Mouse (Mus musculus): ENCODE measurements around the gene Emd. TPM values are rescaled to one million over a fixed set of nuclear protein-coding genes. Genes with fewer than 3 reads are reported as not detected.
"Not testable (repeated sequence)": the region's sequence is repeated elsewhere in the genome, so short reads cannot be mapped to it uniquely, and the experiment has no call there.

The Emd gene
- total RNA-seq (2021): 10 to 100 TPM; 31.4 to 38.9 TPM

DNA sequence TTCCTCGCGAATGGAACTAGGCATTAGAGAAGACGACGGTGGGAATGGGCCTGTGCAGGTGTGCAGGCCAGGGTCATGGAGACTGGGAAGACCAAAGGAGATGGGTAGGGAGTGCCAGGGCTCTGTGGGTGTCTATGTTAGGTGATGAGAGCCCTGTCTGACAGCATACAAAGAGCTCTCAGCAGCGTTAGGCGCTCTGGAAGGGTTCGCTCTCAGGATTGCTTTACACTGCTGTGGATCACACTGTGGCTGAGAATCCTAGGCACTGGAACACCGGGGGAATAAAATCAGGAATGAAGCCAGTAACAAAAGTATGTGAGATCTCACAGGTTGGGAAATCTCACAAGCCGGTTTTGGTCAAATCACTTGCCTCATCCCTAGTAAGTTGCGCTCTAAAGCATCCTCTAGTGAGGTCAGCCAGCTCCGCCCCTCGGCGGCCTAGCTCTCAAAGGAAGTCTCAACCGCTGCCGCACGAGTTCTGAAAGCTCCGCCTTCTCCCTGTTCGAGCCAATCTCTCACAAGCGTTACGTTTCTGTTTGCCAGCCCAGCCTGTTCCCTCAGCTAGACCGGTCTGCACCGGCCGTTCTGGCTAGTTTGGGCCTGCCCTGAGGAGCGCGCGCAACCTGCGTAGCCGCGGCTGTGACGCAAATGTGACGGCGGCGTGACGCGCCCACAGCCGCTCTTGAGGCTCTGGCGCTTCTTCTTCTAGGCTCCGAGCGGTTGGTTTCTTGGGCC is at the start of gene Emd:
Gene Emd (plus strand): TSS at position 535 of the 735 bp plus-strand sequence.
- intact Hi-C loops (cut with DNase I): loop anchor here (2.0 kb wide), 1 partner anchor 16 kb away; the partner anchor contains the start of gene Rpl10
- DNase-seq (ENCODE audit: low spot score in 2 of 2): peak; percentile 86 to 95

- no peak for DNase-seq (ENCODE audit: low spot score in 2 of 2)
- intact Hi-C loops (cut with DNase I): no loop called here
These were observed 36.0 kb upstream of the Emd start for GRCm38 (mm10) chrX:74218496-74218895.

- intact Hi-C loops (cut with DNase I): no loop called here
These were observed 35.0 kb upstream of the Emd start for GRCm38 (mm10) chrX:74219449-74219848.

GRCm38 (mm10) chrX:74220099-74220498 is 34.4 kb upstream of the Emd start:
- DNase-seq (ENCODE audit: low spot score in 2 of 2); intact Hi-C loops (cut with DNase I): not testable (repeated sequence)

More at GRCm38 (mm10) chrX:74219449-74219848, 35.0 kb upstream of the Emd start:
- no peak for DNase-seq (ENCODE audit: low spot score in 2 of 2)

DNA sequence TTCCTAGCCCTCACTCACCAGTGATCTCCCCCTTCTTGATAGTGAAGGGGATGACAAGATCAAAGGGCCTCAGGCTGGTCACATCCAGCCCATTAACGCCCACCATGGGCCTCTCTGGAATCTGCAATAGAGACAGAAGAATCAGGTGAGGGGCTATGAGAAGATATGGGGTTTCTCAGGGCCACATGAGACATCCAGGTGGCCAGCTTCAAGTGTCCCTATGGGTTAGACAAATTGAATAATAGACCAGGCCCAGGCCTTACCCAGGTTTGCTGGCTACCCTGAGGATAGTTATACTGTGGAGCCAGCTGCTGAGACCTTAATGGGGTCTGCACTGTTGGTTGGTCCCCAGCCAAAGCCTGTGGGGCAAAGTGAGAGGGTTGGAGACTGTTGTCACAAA is 24.4 kb upstream of the Emd start:
- no peak for DNase-seq (ENCODE audit: low spot score in 2 of 2)
- intact Hi-C loops (cut with DNase I): no loop called here

- intact Hi-C loops (cut with DNase I): no loop called here
- DNase-seq (ENCODE audit: low spot score in 2 of 2): no peak
These were observed 21.3 kb upstream of the Emd start for GRCm38 (mm10) chrX:74233196-74233595.

DNA sequence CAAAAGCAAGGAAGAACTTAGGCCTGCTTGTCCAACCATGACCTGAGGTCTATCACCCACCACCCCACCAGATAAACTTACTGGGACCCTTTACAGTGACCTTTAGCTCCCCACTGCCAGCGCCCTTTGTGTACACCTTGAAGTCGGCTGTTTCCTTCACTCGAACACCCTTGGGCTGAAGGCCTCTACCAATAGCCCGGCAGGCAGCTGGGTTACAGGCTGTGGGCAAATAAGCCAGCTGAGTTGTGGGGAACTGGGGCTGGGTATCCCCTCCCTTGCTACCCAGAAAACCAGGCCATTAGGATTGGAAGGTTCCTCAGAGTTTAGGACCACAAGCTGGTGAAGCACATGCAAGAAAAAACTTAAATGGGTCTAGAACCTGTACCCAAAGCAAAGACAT is 14.2 kb upstream of the Emd start:
- DNase-seq (ENCODE audit: low spot score in 2 of 2): no peak
- intact Hi-C loops (cut with DNase I): loop anchor here (10.0 kb wide), 1 partner anchor 156 kb away; no protein-coding TSS in a partner anchor

DNA sequence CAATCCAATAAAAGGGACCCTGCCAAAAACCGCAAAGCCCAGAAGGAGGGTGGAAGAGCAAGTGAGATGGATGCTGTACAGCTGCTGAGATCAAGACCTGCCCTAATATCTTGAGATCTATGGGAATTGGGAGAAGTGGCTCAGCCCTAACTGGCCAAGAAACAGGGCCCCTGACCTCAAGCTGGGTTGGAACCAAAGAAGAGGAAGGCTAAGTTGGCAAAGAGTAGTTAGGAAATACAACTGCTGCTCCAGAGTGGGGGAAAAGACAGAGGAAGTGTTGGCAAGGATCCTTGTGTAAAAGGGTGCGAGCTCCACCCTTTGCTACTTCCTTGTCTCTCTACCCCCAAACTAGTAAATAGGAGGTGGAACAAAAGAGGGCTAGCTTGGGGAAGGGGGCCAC is 11.1 kb upstream of the Emd start:
- DNase-seq (ENCODE audit: low spot score in 2 of 2): peak in 1 of 2 experiments; percentile 2
- intact Hi-C loops (cut with DNase I): loop anchor here (10.0 kb wide), 1 partner anchor 159 kb away; no protein-coding TSS in a partner anchor

GRCm38 (mm10) chrX:74243807-74244206 is 10.7 kb upstream of the Emd start:
- intact Hi-C loops (cut with DNase I): loop anchor here (10.0 kb wide), 1 partner anchor 159 kb away; no protein-coding TSS in a partner anchor
- DNase-seq (ENCODE audit: low spot score in 2 of 2): no peak

- peak in 1 of 2 experiments; percentile 22 for DNase-seq (ENCODE audit: low spot score in 2 of 2)
These were observed 9.8 kb upstream of the Emd start for GRCm38 (mm10) chrX:74244614-74245083.

GRCm38 (mm10) chrX:74245107-74245506 is 9.4 kb upstream of the Emd start:
- intact Hi-C loops (cut with DNase I): loop anchor here (5.0 to 10.0 kb wide), 4 partner anchors 128 to 278 kb away; partner anchors contain the start of genes Fam3a, Hcfc1 and Ikbkg

More at GRCm38 (mm10) chrX:74244614-74245083, 9.8 kb upstream of the Emd start:
- intact Hi-C loops (cut with DNase I): loop anchor here (5.0 to 10.0 kb wide), 4 partner anchors 127 to 277 kb away; partner anchors contain the start of genes Fam3a, Hcfc1 and Ikbkg

DNA sequence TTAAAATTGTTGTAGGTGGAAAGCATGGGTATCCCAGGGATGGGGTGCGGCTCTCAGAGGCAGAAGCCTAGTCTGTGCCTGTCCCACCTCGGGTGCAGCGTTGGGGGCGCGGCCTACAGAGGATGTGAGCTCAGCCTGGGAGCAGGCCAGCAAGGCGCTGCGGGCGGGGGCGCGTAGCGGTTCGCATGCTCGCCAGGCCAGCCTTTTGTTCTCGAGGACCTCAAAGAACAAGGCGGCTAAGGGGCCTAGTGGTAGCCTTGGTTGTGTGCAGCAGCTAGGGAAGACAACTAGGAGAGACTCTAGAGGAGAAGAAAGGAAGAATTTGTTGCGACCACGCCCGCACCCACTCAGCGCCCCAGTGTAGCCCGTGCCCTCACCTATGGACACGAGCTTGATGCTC is 8.8 kb upstream of the Emd start:
- intact Hi-C loops (cut with DNase I): loop anchor here (5.0 to 10.0 kb wide), 4 partner anchors 128 to 278 kb away; partner anchors contain the start of genes Fam3a, Hcfc1 and Ikbkg
- DNase-seq (ENCODE audit: low spot score in 2 of 2): peak; percentile 42 to 57

More at GRCm38 (mm10) chrX:74245107-74245506, 9.4 kb upstream of the Emd start:
- DNase-seq (ENCODE audit: low spot score in 2 of 2): no peak

- DNase-seq (ENCODE audit: low spot score in 2 of 2): peak; percentile 82 to 94
- intact Hi-C loops (cut with DNase I): loop anchor here (5.0 to 10.0 kb wide), 4 partner anchors 129 to 279 kb away; partner anchors contain the start of genes Fam3a, Hcfc1 and Ikbkg
These were observed 8.2 kb upstream of the Emd start for GRCm38 (mm10) chrX:74246213-74246681.

- intact Hi-C loops (cut with DNase I): loop anchor here (5.0 to 10.0 kb wide), 4 partner anchors 129 to 279 kb away; partner anchors contain the start of genes Fam3a, Hcfc1 and Ikbkg
- DNase-seq (ENCODE audit: low spot score in 2 of 2): no peak
These were observed 7.8 kb upstream of the Emd start for GRCm38 (mm10) chrX:74246693-74247092.

DNA sequence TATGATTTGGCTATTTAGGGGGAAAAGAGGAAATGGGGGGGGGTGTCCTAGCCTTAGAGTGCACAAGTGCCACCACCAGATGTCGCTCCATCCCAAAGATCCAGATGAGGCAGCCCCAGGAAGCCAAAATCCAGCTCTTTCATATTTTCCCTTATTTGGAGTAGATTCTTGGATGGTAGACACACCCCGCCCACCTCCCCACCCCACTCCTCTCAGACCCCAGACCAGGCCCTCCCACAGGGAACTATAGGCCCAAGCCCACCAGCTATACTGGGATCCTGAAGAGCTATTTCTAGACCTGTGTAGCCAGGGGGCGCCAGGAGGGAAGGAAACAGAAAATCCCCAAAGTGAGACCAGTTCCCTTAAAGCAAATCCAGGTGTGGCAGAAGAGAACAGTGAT is 5.8 kb upstream of the Emd start:
- DNase-seq (ENCODE audit: low spot score in 2 of 2): peak; percentile 25 to 42
- intact Hi-C loops (cut with DNase I): loop anchor here (1.0 to 10.0 kb wide), 5 partner anchors 131 to 281 kb away; partner anchors contain the start of genes Fam3a, Hcfc1 and Ikbkg

- peak; percentile 58 to 64 for DNase-seq (ENCODE audit: low spot score in 2 of 2)
- intact Hi-C loops (cut with DNase I): loop anchor here (5.0 to 10.0 kb wide), 4 partner anchors 132 to 282 kb away; partner anchors contain the start of genes Fam3a, Hcfc1 and Ikbkg
These were observed 4.9 kb upstream of the Emd start, which contains the start of gene Flna for GRCm38 (mm10) chrX:74249615-74250014. TSS of gene Flna (minus strand) at chrX:74249820.

DNA sequence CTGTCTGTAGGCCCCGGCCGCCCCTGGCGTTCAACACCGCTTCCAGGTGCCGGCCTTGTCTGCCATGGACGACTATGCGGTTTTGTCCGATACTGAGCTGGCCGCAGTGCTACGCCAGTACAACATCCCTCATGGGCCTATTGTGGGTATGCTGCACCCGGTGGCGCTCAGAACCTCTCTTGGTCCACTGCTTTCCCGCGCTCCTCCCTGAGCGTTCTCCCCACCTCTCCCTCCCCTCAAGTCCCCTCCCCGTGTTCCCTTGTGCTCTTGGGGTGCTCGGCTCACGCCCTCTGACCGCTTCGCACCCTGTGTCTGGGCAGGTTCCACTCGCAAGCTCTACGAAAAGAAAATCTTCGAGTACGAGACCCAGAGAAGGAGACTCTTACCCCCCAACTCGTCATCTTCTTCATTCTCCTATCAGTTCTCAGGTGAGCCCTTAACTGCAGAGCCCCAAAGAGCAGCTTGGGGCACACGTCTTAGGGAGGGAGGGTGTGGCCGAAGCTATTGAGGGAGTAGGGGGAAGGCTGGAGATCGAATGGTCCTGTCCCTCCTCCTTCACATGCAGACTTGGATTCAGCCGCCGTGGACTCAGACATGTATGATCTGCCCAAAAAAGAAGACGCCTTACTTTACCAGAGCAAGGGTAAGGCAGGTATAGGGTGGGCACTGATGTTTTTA is 540 bp downstream of the Emd start:
- intact Hi-C loops (cut with DNase I): loop anchor here (2.0 kb wide), 1 partner anchor 16 kb away; the partner anchor contains the start of gene Rpl10

DNA sequence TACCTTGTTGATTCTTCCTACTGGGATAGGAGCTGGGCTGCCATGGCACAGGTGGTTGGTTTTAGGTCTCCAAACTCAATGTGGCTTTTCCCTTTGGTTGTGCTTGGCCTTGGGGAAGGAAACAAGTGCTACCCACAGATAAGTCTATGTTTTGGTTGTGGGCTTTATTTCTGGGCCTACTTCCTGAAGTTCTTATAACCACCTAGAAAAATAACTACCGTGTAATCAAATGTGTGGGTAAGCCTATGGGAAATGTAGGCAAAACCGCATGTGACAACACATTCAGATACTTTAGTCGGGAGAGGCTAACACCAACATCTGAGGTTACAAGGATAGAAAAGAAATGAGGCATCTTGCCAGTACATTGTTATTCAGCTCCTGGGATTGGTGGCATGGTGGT is 3.3 kb downstream of the Emd start:
- DNase-seq (ENCODE audit: low spot score in 2 of 2): no peak
- intact Hi-C loops (cut with DNase I): no loop called here

More for the DNA sequence above, 540 bp downstream of the Emd start:
- DNase-seq (ENCODE audit: low spot score in 2 of 2): no peak

DNA sequence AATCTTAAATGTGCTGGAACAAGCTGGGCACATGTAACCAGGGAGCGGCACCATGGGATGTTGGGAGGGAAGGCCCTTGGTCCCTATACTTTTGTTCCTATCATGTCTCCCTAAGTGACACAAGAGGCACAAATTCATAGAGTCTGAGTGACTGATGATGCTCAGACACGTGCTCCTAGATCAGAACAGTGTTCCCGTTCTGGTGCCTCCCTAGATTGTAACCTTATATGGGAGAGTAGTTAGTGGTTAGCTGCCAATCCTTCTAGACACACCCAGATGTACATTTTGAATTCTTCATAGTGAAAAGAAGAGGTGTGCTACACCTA is 15.2 kb downstream of the Emd start:
- intact Hi-C loops (cut with DNase I): loop anchor here (2.0 kb wide), 2 partner anchors 15 to 303 kb away; partner anchors contain the start of genes Emd and Hcfc1
- no peak for DNase-seq (ENCODE audit: low spot score in 2 of 2)

All from left cerebral cortex, postnatal 25 days (tissue).